Mouse (Mus musculus): ENCODE data around the gene Tmem150c.

Gene Tmem150c

GRCm38 (mm10) chr5:100096955-100097354, 62.7 kb downstream of the Tmem150c start:
- DNase-seq, result no peak

- DNase-seq, result no peak
These were observed 68.0 kb downstream of the Tmem150c start for GRCm38 (mm10) chr5:100091602-100092001.

- no peak for DNase-seq
These were observed 68.4 kb downstream of the Tmem150c start for GRCm38 (mm10) chr5:100091263-100091594.

- DNase-seq, result no peak
These were observed 68.9 kb downstream of the Tmem150c start for GRCm38 (mm10) chr5:100090515-100091262.

- DNase-seq, result no peak
These were observed 74.5 kb downstream of the Tmem150c start for GRCm38 (mm10) chr5:100085097-100085496.

- DNase-seq, result no peak
These were observed 75.5 kb downstream of the Tmem150c start for GRCm38 (mm10) chr5:100083953-100084562.

GRCm38 (mm10) chr5:100082006-100082405, 77.6 kb downstream of the Tmem150c start:
- no peak for DNase-seq

GRCm38 (mm10) chr5:100079931-100080275, 79.7 kb downstream of the Tmem150c start:
- DNase-seq, result no peak

GRCm38 (mm10) chr5:100079040-100079930, 80.3 kb downstream of the Tmem150c start:
- peak; percentile 41 for DNase-seq

GRCm38 (mm10) chr5:100074571-100074970, 85.0 kb downstream of the Tmem150c start:
- no peak for DNase-seq

- no peak for DNase-seq
These were observed 87.1 kb downstream of the Tmem150c start for GRCm38 (mm10) chr5:100072557-100072956.

GRCm38 (mm10) chr5:100071541-100071940, 88.1 kb downstream of the Tmem150c start:
- DNase-seq, result no peak

GRCm38 (mm10) chr5:100070255-100070654, 89.4 kb downstream of the Tmem150c start:
- peak; percentile 90 for DNase-seq

- no peak for DNase-seq
These were observed 90.1 kb downstream of the Tmem150c start for GRCm38 (mm10) chr5:100069526-100069925.

GRCm38 (mm10) chr5:100067579-100067978, 92.0 kb downstream of the Tmem150c start:
- no peak for DNase-seq

GRCm38 (mm10) chr5:100060876-100061275, 98.7 kb downstream of the Tmem150c start:
- no peak for DNase-seq

- no peak for DNase-seq
These were observed 100.3 kb downstream of the Tmem150c start for GRCm38 (mm10) chr5:100059326-100059725.

GRCm38 (mm10) chr5:100058729-100059128, 100.9 kb downstream of the Tmem150c start:
- no peak for DNase-seq

GRCm38 (mm10) chr5:100057461-100058209, 102.0 kb downstream of the Tmem150c start:
- DNase-seq, result peak; percentile 33

- DNase-seq, result no peak
These were observed 103.7 kb downstream of the Tmem150c start for GRCm38 (mm10) chr5:100055866-100056369.

GRCm38 (mm10) chr5:100054807-100055547, 104.6 kb downstream of the Tmem150c start:
- no peak for DNase-seq

GRCm38 (mm10) chr5:100052728-100053127, 106.9 kb downstream of the Tmem150c start:
- no peak for DNase-seq

Data from right cerebral cortex, postnatal 4 days (tissue).